Mouse (Mus musculus) testis, adult 2 months (tissue): ENCODE data around the gene Shroom3. TPM values are rescaled to one million over a fixed set of nuclear protein-coding genes. Genes with fewer than 3 reads are reported as not detected.

Source experiments
- H3K27ac ChIP-seq: fragments of 200-500 bp; 2 replicates; pipeline ENCODE4 v1.5.1; 2012; ENCODE audit warnings: low read depth, low read length; ENCODE audit not compliant: control insufficient read depth, insufficient read depth
- H3K27me3 ChIP-seq: fragments of 200-500 bp; 2 replicates; pipeline ENCODE4 v1.6.1; 2012; ENCODE audit warnings: mild to moderate bottlenecking, low read length, moderate library complexity; ENCODE audit not compliant: control insufficient read depth, insufficient read depth
- H3K36me3 ChIP-seq: fragments of 200-500 bp; 2 replicates; pipeline ENCODE4 v1.6.1; 2012; ENCODE audit warnings: mild to moderate bottlenecking, low read length; ENCODE audit not compliant: control insufficient read depth, insufficient read depth
- H3K4me1 ChIP-seq: fragments of 200-500 bp; 2 replicates; pipeline ENCODE4 v1.6.1; 2012; ENCODE audit warnings: low read length; ENCODE audit not compliant: control insufficient read depth, insufficient read depth
- H3K4me3 ChIP-seq: fragments of 200-500 bp; 2 replicates; pipeline ENCODE4 v1.5.1; 2012; ENCODE audit warnings: low read depth, mild to moderate bottlenecking, low read length, moderate library complexity, mixed read lengths; ENCODE audit not compliant: control insufficient read depth
- CTCF ChIP-seq: fragments of 200-500 bp; IDR thresholded peaks from 2 replicates; pipeline ENCODE4 v1.5.1; 2012; ENCODE audit warnings: low read depth, mild to moderate bottlenecking, inconsistent platforms, low read length, moderate library complexity; ENCODE audit not compliant: control insufficient read depth, insufficient read depth, insufficient replicate concordance
- POLR2A ChIP-seq: fragments of 200-500 bp; IDR thresholded peaks from 2 replicates; pipeline ENCODE4 v1.6.1; 2012; ENCODE audit warnings: low read depth, mild to moderate bottlenecking, inconsistent platforms, low read length, moderate library complexity; ENCODE audit not compliant: control insufficient read depth
- polyA plus RNA-seq: library from polyadenylated mRNA; depleted of rRNA; stranded (reverse); fragments of >200 nt; gene quantifications from 2 replicates; pipeline ENCODE4 v1.2.3, GENCODE M21; 2012

The Shroom3 gene
- polyA plus RNA-seq, 1 experiment = 25.6 TPM

- Histone ChIP-seq H3K27me3 (no peaks in the 10 kb centered on the region), H3K4me1 (no peaks in the 10 kb centered on the region), H3K27ac (no peak overlapping the region), H3K4me3 (no peak overlapping the region), H3K36me3 (no peaks in the 10 kb centered on the region)
- TF ChIP-seq CTCF (no peak), POLR2A (no peak)
These were observed 141.2 kb downstream of the Shroom3 start for GRCm38 (mm10) chr5:92824304-92825009.

GRCm38 (mm10) chr5:92830391-92830790 lies 147.2 kb downstream of the Shroom3 start:
- no peak for TF ChIP-seq POLR2A
- TF ChIP-seq CTCF = no peak
- H3K4me3 ChIP-seq = no peak overlapping the region
- no peaks in the 10 kb centered on the region for H3K36me3 ChIP-seq
- H3K4me1 ChIP-seq = no peaks in the 10 kb centered on the region
- H3K27me3 ChIP-seq = no peaks in the 10 kb centered on the region
- H3K27ac ChIP-seq = no peak overlapping the region

- TF ChIP-seq POLR2A = no peak
- no peak for TF ChIP-seq CTCF
- Histone ChIP-seq H3K4me3 (no peak overlapping the region), H3K36me3 (no peaks in the 10 kb centered on the region), H3K27ac (no peak overlapping the region), H3K4me1 (no peaks in the 10 kb centered on the region), H3K27me3 (no peaks in the 10 kb centered on the region)
These were observed 151.3 kb downstream of the Shroom3 start for GRCm38 (mm10) chr5:92834513-92834912.

GRCm38 (mm10) chr5:92837311-92837710 lies 154.1 kb downstream of the Shroom3 start:
- TF ChIP-seq POLR2A (no peak), CTCF (no peak)
- Histone ChIP-seq H3K4me1 (no peaks in the 10 kb centered on the region), H3K27me3 (no peaks in the 10 kb centered on the region), H3K36me3 (no peaks in the 10 kb centered on the region), H3K4me3 (no peak overlapping the region), H3K27ac (no peak overlapping the region)

- Histone ChIP-seq H3K27ac (no peak overlapping the region), H3K27me3 (no peaks in the 10 kb centered on the region), H3K36me3 (no peaks in the 10 kb centered on the region), H3K4me1 (no peaks in the 10 kb centered on the region), H3K4me3 (no peak overlapping the region)
- no peak for TF ChIP-seq POLR2A
- no peak for TF ChIP-seq CTCF
These were observed 155.1 kb downstream of the Shroom3 start for GRCm38 (mm10) chr5:92838351-92838784.

- no peak for TF ChIP-seq POLR2A
- TF ChIP-seq CTCF = no peak
- Histone ChIP-seq H3K27ac (no peak overlapping the region), H3K27me3 (no peaks in the 10 kb centered on the region), H3K36me3 (no peaks in the 10 kb centered on the region), H3K4me1 (no peaks in the 10 kb centered on the region), H3K4me3 (no peak overlapping the region)
These were observed 156.1 kb downstream of the Shroom3 start for GRCm38 (mm10) chr5:92839314-92839713.

GRCm38 (mm10) chr5:92841474-92841873 lies 158.2 kb downstream of the Shroom3 start:
- Histone ChIP-seq H3K27me3 (no peaks in the 10 kb centered on the region), H3K36me3 (no peaks in the 10 kb centered on the region), H3K4me3 (no peak overlapping the region), H3K4me1 (no peaks in the 10 kb centered on the region), H3K27ac (no peak overlapping the region)
- TF ChIP-seq CTCF (no peak), POLR2A (no peak)

- Histone ChIP-seq H3K27ac (no peak overlapping the region), H3K36me3 (no peaks in the 10 kb centered on the region), H3K4me1 (no peaks in the 10 kb centered on the region), H3K4me3 (no peak overlapping the region), H3K27me3 (no peaks in the 10 kb centered on the region)
- no peak for TF ChIP-seq POLR2A
- no peak for TF ChIP-seq CTCF
These were observed 159.2 kb downstream of the Shroom3 start for GRCm38 (mm10) chr5:92842417-92842816.
